8 mouse cellular contexts compared by ENCODE assay signal in the genomic region with DNA sequence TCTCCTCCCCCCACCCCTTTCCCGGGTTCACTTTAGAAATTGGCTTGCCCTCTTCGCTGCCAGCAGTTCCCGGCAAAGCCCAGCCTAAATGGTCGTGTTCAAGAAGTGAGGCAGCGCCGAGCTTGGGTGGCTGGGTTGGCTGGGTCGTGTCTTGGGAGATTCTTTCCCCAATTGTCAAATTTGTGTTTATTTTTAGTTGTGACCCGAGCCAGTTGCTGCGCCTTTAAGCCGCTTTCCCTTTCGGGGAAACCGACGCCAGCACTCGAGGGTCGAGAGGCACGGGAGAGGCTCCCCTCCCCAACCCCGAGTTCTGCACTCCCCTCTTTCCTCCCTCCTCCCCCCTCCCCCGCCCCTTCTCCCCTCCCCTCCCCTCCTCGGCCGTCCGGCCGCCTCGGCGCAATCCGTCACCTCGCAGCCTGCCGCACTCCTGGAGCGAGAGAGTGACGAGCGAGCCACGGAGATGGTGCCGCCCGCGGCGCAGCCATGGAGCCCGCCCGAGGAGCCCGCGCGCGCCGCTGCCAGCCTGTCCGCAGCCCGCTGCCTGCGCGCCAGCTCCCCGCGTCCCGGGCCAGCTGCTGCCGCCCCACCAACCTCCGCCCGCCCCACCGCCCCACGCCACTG.
DNase-seq lines count a peak whose midpoint lies in the region; ATAC-seq and TF ChIP-seq lines count a peak whose summit lies in the region.

No protein-coding gene starts in this region.

- TF ChIP-seq CTCF in E14TG2a.4 (conservative IDR thresholded peaks at IDR 0.05; ENCODE audit: low read length): no peak
- no peak for TF ChIP-seq CTCF in hindbrain, postnatal 0 days (IDR thresholded peaks at IDR 0.05; ENCODE audit: low read depth)

- no peaks in the 10 kb centered on the region for H3K36me3 ChIP-seq in heart, embryonic 11.5 days (ENCODE audit: control insufficient read depth, insufficient read depth, low read length)
- no peaks in the 10 kb centered on the region for H3K36me3 ChIP-seq in E14TG2a.4 (ENCODE audit: insufficient read depth, low read length)
- H3K36me3 ChIP-seq in hindbrain, postnatal 0 days (ENCODE audit: insufficient read depth, low read length): no peaks in the 10 kb centered on the region
- H3K36me3 ChIP-seq in midbrain, embryonic 12.5 days: no peaks in the 10 kb centered on the region

- peak overlapping the region; percentile 51 for H3K4me3 ChIP-seq in heart, embryonic 11.5 days (ENCODE audit: low read depth, low read length)
- peak overlapping the region; percentile 74 for H3K4me3 ChIP-seq in E14TG2a.4 (replicated peaks; ENCODE audit: low read length)
- peak overlapping the region; percentile 57 for H3K4me3 ChIP-seq in hindbrain, postnatal 0 days (ENCODE audit: low read length)
- peak overlapping the region; percentile 58 for H3K4me3 ChIP-seq in midbrain, embryonic 12.5 days

- DNase-seq in heart, adult 8-10 months (ENCODE audit: low spot score): no peak
- DNase-seq in embryo, embryonic 11 days: peak; percentile 57
- DNase-seq in hindbrain, postnatal 0 days (ENCODE audit: low spot score): peak; percentile 44
- no peak for DNase-seq in thymus, postnatal 36 days
- DNase-seq in natural killer cell, adult 2 months (ENCODE audit: low spot score in 2 of 2): no peak

- peaks cover 54% of the 10 kb centered on the region for H3K27me3 ChIP-seq in heart, embryonic 11.5 days (ENCODE audit: control insufficient read depth, insufficient read depth, low read length)
- peaks cover 66% of the 10 kb centered on the region for H3K27me3 ChIP-seq in E14TG2a.4 (ENCODE audit: insufficient read depth, low read length)
- no peaks in the 10 kb centered on the region for H3K27me3 ChIP-seq in hindbrain, postnatal 0 days (ENCODE audit: insufficient read depth, low read length)
- H3K27me3 ChIP-seq in midbrain, embryonic 12.5 days: peaks cover 82% of the 10 kb centered on the region

- no peak overlapping the region for H3K9ac ChIP-seq in heart, embryonic 11.5 days (ENCODE audit: low read depth, low read length)
- peak overlapping the region; percentile 51 for H3K9ac ChIP-seq in hindbrain, postnatal 0 days (replicated peaks; ENCODE audit: low read length)
- H3K9ac ChIP-seq in midbrain, embryonic 12.5 days (replicated peaks): peak overlapping the region; percentile 66

- H3K4me1 ChIP-seq in heart, embryonic 11.5 days (ENCODE audit: control insufficient read depth, insufficient read depth, low read length): no peaks in the 10 kb centered on the region
- H3K4me1 ChIP-seq in E14TG2a.4 (replicated peaks; ENCODE audit: low read depth, low read length): peaks cover 3% of the 10 kb centered on the region; the same call in 1 of the 2 replicates
- no peaks in the 10 kb centered on the region for H3K4me1 ChIP-seq in hindbrain, postnatal 0 days (ENCODE audit: insufficient read depth, low read length)
- no peaks in the 10 kb centered on the region for H3K4me1 ChIP-seq in midbrain, embryonic 12.5 days

- no peak overlapping the region for H3K27ac ChIP-seq in heart, embryonic 11.5 days (ENCODE audit: low read depth, low read length)
- peak overlapping the region; percentile 56 for H3K27ac ChIP-seq in hindbrain, postnatal 0 days
- H3K27ac ChIP-seq in midbrain, embryonic 12.5 days (replicated peaks): peak overlapping the region; percentile 63; the same call in 1 of the 2 replicates

- ATAC-seq in heart, embryonic 11.5 days (replicated peaks; ENCODE audit: insufficient number of reproducible peaks, low FRiP score, low TSS enrichment): no peak
- ATAC-seq in hindbrain, postnatal 0 days: peak; percentile 55
- peak; percentile 77 for ATAC-seq in midbrain, embryonic 12.5 days (ENCODE audit: low FRiP score, low read depth)

- 10% methylated on average over 33 of the region's 54 CpGs for WGBS in heart, embryonic 11.5 days (ENCODE audit: insufficient replicate concordance)
- WGBS in hindbrain, postnatal 0 days: 27% methylated on average over 37 of the region's 54 CpGs
- 19% methylated on average over 27 of the region's 54 CpGs for WGBS in midbrain, embryonic 12.5 days

- peak overlapping the region; percentile 77 for H3K4me2 ChIP-seq in heart, embryonic 11.5 days
- H3K4me2 ChIP-seq in hindbrain, postnatal 0 days (ENCODE audit: low read depth, low read length): peak overlapping the region; percentile 56
- peak overlapping the region; percentile 66 for H3K4me2 ChIP-seq in midbrain, embryonic 12.5 days (replicated peaks)

- H3K9me3 ChIP-seq in heart, embryonic 11.5 days (replicated peaks; ENCODE audit: control insufficient read depth, low read length): no peaks in the 10 kb centered on the region
- no peaks in the 10 kb centered on the region for H3K9me3 ChIP-seq in E14TG2a.4 (ENCODE audit: low read length)
- no peaks in the 10 kb centered on the region for H3K9me3 ChIP-seq in hindbrain, postnatal 0 days (ENCODE audit: low read length)
- H3K9me3 ChIP-seq in midbrain, embryonic 12.5 days: no peaks in the 10 kb centered on the region

Comparison
In these comparisons a context has a peak if more than half of its experiments do, and no peak if none do; other contexts are left out.
1. DNase-seq: peak in embryo, embryonic 11 days (single experiment) and hindbrain, postnatal 0 days (single experiment); none in heart, adult 8-10 months (single experiment), thymus, postnatal 36 days (0 of 2) and natural killer cell, adult 2 months (0 of 2).
2. Peak in every context shown above with its lines, with median percentiles within 50 percentile points of each other: H3K4me2 ChIP-seq and H3K4me3 ChIP-seq.